Mouse (Mus musculus) T-helper 2 cell (primary cell): ENCODE measurements around the gene Acp5.

ENCODE experiments used
- in situ Hi-C: fragments of 300-600 bp; cut with MboI, MseI; formaldehyde crosslinking; loops from one replicate; pipeline ENCODE4 v1.15.1; 2025; ENCODE audit warnings: high pct_unique_total_duplicates

Acp5 gene

GRCm38 (mm10) chr9:22143108-22144037 lies 7.9 kb upstream of the Acp5 start:
- in situ Hi-C loops = loop anchor here (5.0 kb wide), 1 partner anchor 76 kb away; no protein-coding TSS in a partner anchor

GRCm38 (mm10) chr9:22139746-22140145 lies 4.2 kb upstream of the Acp5 start:
- in situ Hi-C loops = loop anchor here (5.0 kb wide), 1 partner anchor 72 kb away; no protein-coding TSS in a partner anchor

- in situ Hi-C loops = no loop called here
These were observed 3.0 kb upstream of the Acp5 start for GRCm38 (mm10) chr9:22138480-22138879.

- in situ Hi-C loops = no loop called here
These were observed 1.4 kb upstream of the Acp5 start for GRCm38 (mm10) chr9:22136765-22137547.

GRCm38 (mm10) chr9:22134988-22135643 lies 395 bp downstream of the Acp5 start:
- in situ Hi-C loops = no loop called here

- in situ Hi-C loops = no loop called here
These were observed 1.1 kb downstream of the Acp5 start for GRCm38 (mm10) chr9:22134246-22134890.

- in situ Hi-C loops = no loop called here
These were observed 3.3 kb downstream of the Acp5 start for GRCm38 (mm10) chr9:22132220-22132619.

GRCm38 (mm10) chr9:22131226-22131981 lies 4.1 kb downstream of the Acp5 start:
- in situ Hi-C loops = no loop called here

GRCm38 (mm10) chr9:22125246-22126027 lies 10.1 kb downstream of the Acp5 start:
- in situ Hi-C loops = no loop called here

GRCm38 (mm10) chr9:22124169-22124568 lies 11.3 kb downstream of the Acp5 start:
- in situ Hi-C loops = no loop called here

- in situ Hi-C loops = no loop called here
These were observed 12.4 kb downstream of the Acp5 start for GRCm38 (mm10) chr9:22123069-22123609.

GRCm38 (mm10) chr9:22122005-22122404 lies 13.5 kb downstream of the Acp5 start:
- in situ Hi-C loops = no loop called here

- in situ Hi-C loops = no loop called here
These were observed 14.0 kb downstream of the Acp5 start for GRCm38 (mm10) chr9:22121545-22121944.

GRCm38 (mm10) chr9:22119543-22119942 lies 16.0 kb downstream of the Acp5 start:
- in situ Hi-C loops = no loop called here

GRCm38 (mm10) chr9:22117754-22118456 lies 17.6 kb downstream of the Acp5 start:
- in situ Hi-C loops = no loop called here

GRCm38 (mm10) chr9:22116740-22117426 lies 18.6 kb downstream of the Acp5 start, which contains the start of gene Elof1:
Gene Elof1 (minus strand): TSS chr9:22117172.
- in situ Hi-C loops = no loop called here

- in situ Hi-C loops = no loop called here
These were observed 19.4 kb downstream of the Acp5 start for GRCm38 (mm10) chr9:22116086-22116485.

GRCm38 (mm10) chr9:22115635-22116034 lies 19.9 kb downstream of the Acp5 start:
- in situ Hi-C loops = no loop called here
